Mouse (Mus musculus): ENCODE data around the gene Ctsh. TPM values are rescaled to one million over a fixed set of nuclear protein-coding genes. Genes with fewer than 3 reads are reported as not detected.

Gene Ctsh
- polyA plus RNA-seq, 1 experiment from 2014 or later, result 67.1 TPM

Other genes with a start within 250 kb of the Ctsh start
- 0.96 and 1.1 TPM in 2 replicates for gene Rasgrf1, start 144.2 kb upstream of the Ctsh start, polyA plus RNA-seq (2015; fragmentation: Nextera tagmentation; extraction: Ambion mirVana)
- 429 and 455 TPM in 2 replicates for gene Morf4l1, start 60.6 kb downstream of the Ctsh start, polyA plus RNA-seq (2015; fragmentation: Nextera tagmentation; extraction: Ambion mirVana)
- 14.7 and 15.6 TPM in 2 replicates for gene Adamts7, start 108.9 kb downstream of the Ctsh start, polyA plus RNA-seq (2015; fragmentation: Nextera tagmentation; extraction: Ambion mirVana)
- 20.1 and 21.0 TPM in 2 replicates for gene Tbc1d2b, start 216.7 kb downstream of the Ctsh start, polyA plus RNA-seq (2015; fragmentation: Nextera tagmentation; extraction: Ambion mirVana)

Data from embryonic facial prominence, embryonic 15.5 days (tissue).